Mouse (Mus musculus): Measurements from ENCODE around the gene Spsb1. TPM values are rescaled to one million over a fixed set of nuclear protein-coding genes. Genes with fewer than 3 reads are reported as not detected.

Gene Spsb1
- polyA plus RNA-seq, 1 experiment = 0.75 TPM

DNA sequence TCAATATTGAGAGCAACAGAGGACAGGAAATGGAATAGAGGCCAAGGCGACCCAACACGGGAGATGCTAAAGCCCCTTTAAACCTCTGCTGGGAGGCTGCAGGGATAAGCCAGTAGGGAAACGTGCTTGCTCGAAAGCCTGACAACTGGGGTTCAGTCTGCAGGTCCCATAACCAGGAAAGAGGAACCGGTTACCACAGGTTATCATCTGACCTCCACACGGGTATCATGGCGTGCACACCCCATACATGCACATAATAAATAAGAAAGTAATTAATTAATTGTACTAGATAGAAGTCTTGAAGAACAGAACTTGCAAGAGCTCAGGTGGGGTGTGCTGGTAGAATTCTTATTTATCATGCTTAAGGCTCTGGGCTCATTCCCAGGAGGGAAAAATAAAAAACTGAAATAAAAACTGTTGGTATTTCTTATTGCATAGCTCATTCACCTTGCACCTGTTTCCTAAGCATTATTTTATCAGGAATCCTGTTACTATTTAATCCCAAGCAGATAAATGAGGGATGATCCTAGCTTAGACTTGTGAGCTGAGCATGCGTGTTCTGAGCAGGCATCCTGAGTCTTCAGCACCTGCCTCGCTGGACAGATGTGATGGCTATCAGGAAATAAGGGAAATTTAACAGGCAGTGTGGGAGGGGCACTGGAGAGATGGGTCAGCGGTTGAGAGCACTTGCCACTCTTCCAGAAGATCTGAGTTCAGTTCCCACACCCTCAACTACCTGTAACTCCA lies 32.0 kb upstream of the Spsb1 start:
- TF ChIP-seq FLI1 (IDR thresholded peaks at IDR 0.05; ENCODE audit: low read length) (no peak), GATA1 (IDR thresholded peaks at IDR 0.05; ENCODE audit: borderline replicate concordance, low read length) (no peak)
- Histone ChIP-seq H3K36me3 (replicated peaks; ENCODE audit: low read length) (peaks cover 64% of the 10 kb centered on the region), H3K4me1 (peaks cover 40% of the 10 kb centered on the region), H3K27me3 (replicated peaks) (no peaks in the 10 kb centered on the region), H3K9me3 (no peaks in the 10 kb centered on the region), H3K4me3 (replicated peaks) (no peak overlapping the region)

DNA sequence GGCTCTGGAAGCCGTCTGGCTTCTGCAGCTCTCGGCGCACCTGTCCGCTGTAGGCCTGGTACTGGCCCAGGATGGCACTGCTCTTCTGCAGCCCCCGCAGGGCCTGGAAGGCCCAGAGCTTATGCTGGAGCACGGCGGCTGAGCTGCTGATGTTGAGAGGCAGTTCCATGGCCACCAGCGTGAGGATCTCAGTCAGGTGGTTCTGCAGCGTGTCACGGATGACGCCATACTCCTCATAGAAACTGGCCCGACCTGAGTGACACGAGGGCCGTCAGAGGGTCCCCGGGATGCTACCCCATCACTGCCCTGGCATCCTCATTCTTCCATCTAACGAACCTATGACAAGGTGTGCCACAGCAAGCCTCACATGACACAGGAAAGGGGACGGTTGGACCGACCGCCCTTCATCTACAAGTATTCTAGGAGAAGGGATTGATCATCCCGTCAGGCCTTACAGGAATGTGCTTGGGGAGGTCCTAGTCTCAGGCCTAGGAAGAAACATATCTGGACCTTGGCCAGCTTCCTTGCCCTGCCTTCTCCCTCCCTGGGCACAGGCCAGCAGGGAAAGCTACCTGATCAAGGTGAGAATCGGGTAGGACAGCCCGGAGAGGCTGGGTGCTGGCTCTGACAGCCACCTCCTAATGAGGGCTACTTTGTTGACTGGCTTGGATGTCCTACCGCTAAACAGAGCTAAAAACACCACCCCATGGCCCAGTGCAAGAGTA lies 29.2 kb upstream of the Spsb1 start:
- no peaks in the 10 kb centered on the region for H3K27me3 ChIP-seq (replicated peaks)
- H3K9me3 ChIP-seq = no peaks in the 10 kb centered on the region
- peaks cover 63% of the 10 kb centered on the region for H3K36me3 ChIP-seq (replicated peaks; ENCODE audit: low read length)
- H3K4me1 ChIP-seq = peaks cover 33% of the 10 kb centered on the region
- no peak for TF ChIP-seq GATA1 (IDR thresholded peaks at IDR 0.05; ENCODE audit: borderline replicate concordance, low read length)
- no peak for TF ChIP-seq FLI1 (IDR thresholded peaks at IDR 0.05; ENCODE audit: low read length)
- no peak overlapping the region for H3K4me3 ChIP-seq (replicated peaks)

DNA sequence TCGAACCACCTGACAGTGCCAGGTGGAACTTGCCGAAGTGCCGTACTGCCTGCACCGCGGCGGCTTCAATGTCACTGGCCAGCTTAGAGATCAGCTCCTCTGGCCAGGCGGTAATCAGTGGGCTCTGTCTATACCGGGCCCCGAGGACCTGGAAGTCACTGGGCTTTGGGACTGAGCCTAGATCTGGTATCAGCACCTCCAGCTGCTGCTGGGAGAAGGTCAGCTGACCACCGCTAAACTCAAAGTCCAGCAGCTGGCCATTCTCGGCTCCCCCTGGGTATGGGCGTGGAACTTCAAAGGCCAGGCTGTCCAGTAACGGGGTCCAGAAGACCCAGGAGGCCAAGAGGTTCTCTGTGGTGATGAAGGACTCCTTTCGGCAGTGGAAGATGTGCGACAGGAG lies 27.3 kb upstream of the Spsb1 start:
- Histone ChIP-seq H3K4me3 (replicated peaks) (no peak overlapping the region), H3K9me3 (no peaks in the 10 kb centered on the region), H3K27me3 (replicated peaks) (peaks cover 8% of the 10 kb centered on the region), H3K4me1 (peaks cover 24% of the 10 kb centered on the region), H3K36me3 (replicated peaks; ENCODE audit: low read length) (peaks cover 58% of the 10 kb centered on the region)
- TF ChIP-seq GATA1 (IDR thresholded peaks at IDR 0.05; ENCODE audit: borderline replicate concordance, low read length) = no peak
- no peak for TF ChIP-seq FLI1 (IDR thresholded peaks at IDR 0.05; ENCODE audit: low read length)

DNA sequence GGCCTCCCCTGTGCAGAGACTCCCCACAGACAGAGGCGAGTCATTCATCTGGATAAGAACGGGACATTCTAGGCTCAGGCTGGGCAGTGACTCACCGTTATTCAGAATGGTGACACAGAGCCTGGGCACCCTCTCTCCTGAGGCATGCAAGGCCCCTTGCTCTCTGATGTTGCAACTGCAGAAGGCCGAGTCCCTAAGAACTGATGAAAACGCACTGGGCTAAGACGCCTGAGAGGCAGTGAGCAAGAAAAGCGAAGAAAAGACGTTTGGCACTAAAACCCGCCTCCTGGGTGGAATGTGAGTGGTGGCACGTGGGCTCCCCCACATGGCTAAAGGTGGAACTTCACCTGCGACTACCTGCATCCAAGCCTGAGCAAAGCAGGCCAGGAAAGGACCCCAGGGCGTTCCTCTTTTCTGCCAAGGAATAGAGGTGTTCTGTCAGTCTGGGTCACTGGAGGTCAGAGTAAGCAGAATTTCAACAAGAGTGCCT lies 25.0 kb upstream of the Spsb1 start:
- no peaks in the 10 kb centered on the region for H3K9me3 ChIP-seq
- peaks cover 46% of the 10 kb centered on the region for H3K36me3 ChIP-seq (replicated peaks; ENCODE audit: low read length)
- peaks cover 10% of the 10 kb centered on the region for H3K27me3 ChIP-seq (replicated peaks)
- peaks cover 31% of the 10 kb centered on the region for H3K4me1 ChIP-seq
- H3K4me3 ChIP-seq (replicated peaks) = peak overlapping the region; percentile 88
- no peak for TF ChIP-seq GATA1 (IDR thresholded peaks at IDR 0.05; ENCODE audit: borderline replicate concordance, low read length)
- no peak for TF ChIP-seq FLI1 (IDR thresholded peaks at IDR 0.05; ENCODE audit: low read length)

DNA sequence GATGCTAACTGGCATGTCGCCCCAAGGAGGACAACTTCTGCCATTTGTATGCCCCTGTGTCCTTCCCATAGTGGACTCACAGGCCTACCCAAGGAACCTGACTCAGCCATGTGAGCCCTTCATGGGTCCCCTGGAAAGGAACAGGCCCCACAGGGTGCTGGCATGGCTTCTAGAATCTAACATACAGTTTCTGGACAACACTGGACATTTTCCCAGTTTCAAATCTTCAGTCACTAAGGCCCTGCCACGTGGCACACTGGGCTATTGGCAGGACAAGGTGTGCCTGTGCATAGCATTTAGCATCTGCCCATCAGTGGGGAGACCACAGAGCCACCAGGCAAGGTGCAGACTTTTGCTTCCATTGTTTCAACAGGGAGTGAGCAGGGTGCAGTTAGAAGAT lies 24.0 kb upstream of the Spsb1 start:
- H3K4me1 ChIP-seq = peaks cover 31% of the 10 kb centered on the region
- H3K27me3 ChIP-seq (replicated peaks) = peaks cover 10% of the 10 kb centered on the region
- H3K36me3 ChIP-seq (replicated peaks; ENCODE audit: low read length) = peaks cover 36% of the 10 kb centered on the region
- H3K9me3 ChIP-seq = no peaks in the 10 kb centered on the region
- H3K4me3 ChIP-seq (replicated peaks) = no peak overlapping the region
- no peak for TF ChIP-seq GATA1 (IDR thresholded peaks at IDR 0.05; ENCODE audit: borderline replicate concordance, low read length)

DNA sequence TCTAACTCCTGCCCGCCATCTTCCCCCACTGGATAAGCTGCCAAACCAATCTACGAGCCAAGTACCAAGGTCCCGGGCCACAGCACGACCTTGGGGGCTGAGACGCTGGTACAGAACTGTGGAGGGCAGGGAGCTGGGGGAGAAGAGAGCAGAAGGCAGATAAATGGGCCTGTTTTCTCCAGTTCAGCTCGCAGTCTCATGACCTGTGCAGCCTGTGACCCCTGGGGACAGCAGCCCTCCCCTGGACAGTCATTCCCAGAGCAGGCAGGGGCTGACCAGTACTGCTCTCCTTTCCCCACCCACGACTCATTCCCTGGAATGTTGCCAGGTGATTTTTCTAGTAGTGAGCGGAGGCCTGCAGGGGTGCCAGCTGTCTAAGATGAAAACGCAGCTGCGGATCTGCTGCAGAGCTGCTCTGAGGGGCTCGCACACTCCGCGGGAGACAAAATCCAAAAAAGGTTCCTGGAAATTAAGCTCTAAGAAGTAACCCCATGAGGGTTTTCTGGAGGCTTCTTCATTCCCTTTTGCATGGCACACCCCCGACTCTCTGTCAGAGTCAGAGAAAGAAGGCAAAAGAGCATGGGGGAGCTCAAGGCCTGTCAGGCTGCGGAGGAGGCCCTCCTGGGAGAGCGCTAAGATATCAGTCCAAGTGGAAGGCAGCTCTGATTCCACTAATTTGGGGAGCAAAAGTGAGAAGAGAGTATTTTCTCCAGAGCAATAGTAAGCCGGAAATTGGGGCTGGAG lies 23.1 kb upstream of the Spsb1 start:
- H3K9me3 ChIP-seq = no peaks in the 10 kb centered on the region
- peaks cover 31% of the 10 kb centered on the region for H3K4me1 ChIP-seq
- peaks cover 27% of the 10 kb centered on the region for H3K36me3 ChIP-seq (replicated peaks; ENCODE audit: low read length)
- H3K27me3 ChIP-seq (replicated peaks) = peaks cover 13% of the 10 kb centered on the region
- no peak overlapping the region for H3K4me3 ChIP-seq (replicated peaks)
- TF ChIP-seq FLI1 (IDR thresholded peaks at IDR 0.05; ENCODE audit: low read length) (no peak), GATA1 (IDR thresholded peaks at IDR 0.05; ENCODE audit: borderline replicate concordance, low read length) (no peak)

DNA sequence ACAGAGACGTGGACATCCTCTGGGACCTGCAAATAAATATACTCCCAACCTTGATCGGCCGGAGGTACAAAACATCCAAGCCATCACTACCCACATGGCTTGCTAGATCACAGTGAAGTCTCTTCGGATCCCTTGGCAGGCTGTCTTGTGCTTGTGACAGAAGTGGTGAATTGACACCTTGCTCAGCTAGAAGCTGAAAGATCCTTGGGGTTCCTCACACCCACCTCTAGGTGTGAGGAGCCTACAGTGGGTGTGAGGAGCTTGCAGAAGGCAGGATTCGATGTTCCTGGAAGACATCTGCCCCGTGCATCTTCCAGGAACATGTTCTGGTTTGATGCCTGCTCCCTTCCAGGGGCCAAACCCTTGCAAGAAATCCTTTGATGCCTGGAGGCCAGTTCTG lies 22.3 kb upstream of the Spsb1 start:
- no peak overlapping the region for H3K4me3 ChIP-seq (replicated peaks)
- H3K9me3 ChIP-seq = no peaks in the 10 kb centered on the region
- no peak for TF ChIP-seq GATA1 (IDR thresholded peaks at IDR 0.05; ENCODE audit: borderline replicate concordance, low read length)
- TF ChIP-seq FLI1 (IDR thresholded peaks at IDR 0.05; ENCODE audit: low read length) = no peak
- H3K4me1 ChIP-seq = peaks cover 31% of the 10 kb centered on the region
- H3K27me3 ChIP-seq (replicated peaks) = peaks cover 14% of the 10 kb centered on the region
- H3K36me3 ChIP-seq (replicated peaks; ENCODE audit: low read length) = peaks cover 19% of the 10 kb centered on the region

DNA sequence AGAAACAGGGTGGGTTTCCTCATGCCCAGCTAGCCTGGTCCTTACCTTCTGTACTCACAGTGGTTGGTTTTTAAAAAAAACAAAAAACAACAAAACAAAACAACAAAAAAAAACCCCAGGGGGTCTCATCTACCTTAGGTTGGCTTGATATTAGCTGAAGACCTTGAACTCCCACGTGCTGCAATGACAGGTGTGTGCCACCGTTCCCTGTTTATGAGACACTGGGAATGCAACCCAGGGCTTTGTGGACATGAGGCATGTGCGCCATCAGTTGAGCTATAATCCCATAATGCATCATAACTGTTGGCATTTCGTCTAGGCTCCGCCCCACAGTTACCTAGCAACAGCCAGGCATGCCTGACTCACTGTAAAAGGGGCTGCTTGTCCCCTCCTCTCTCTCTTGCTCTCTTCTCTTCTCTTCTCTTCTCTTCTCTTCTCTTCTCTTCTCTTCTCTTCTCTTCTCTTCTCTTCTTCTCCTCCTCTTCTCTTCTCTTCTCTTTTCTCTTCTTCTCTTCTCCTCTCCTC lies 20.9 kb upstream of the Spsb1 start:
- Histone ChIP-seq H3K4me3 (replicated peaks) (no peak overlapping the region), H3K36me3 (replicated peaks; ENCODE audit: low read length) (peaks cover 5% of the 10 kb centered on the region), H3K4me1 (peaks cover 29% of the 10 kb centered on the region), H3K27me3 (replicated peaks) (peaks cover 14% of the 10 kb centered on the region), H3K9me3 (no peaks in the 10 kb centered on the region)
- no peak for TF ChIP-seq FLI1 (IDR thresholded peaks at IDR 0.05; ENCODE audit: low read length)
- TF ChIP-seq GATA1 (IDR thresholded peaks at IDR 0.05; ENCODE audit: borderline replicate concordance, low read length) = no peak

DNA sequence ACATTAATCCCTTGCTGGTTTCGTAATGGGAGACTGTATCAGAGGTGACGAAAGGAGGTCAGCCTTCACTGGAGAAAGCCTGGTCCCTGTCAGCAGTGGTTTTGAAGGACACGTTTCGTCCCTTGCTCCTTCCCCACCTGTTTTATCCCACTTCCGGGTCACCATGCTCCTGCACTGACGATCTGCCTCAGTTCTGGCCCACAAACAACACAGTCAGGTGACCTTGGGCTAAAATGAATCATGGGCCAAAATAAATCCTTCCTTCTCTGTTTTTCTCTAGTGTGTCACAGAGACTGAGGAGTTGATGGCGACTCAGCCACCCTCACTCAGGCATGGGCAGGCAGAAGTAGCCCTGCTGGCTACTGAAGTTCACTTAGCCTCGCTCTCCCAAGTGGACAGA lies 20.4 kb upstream of the Spsb1 start:
- H3K27me3 ChIP-seq (replicated peaks) = peaks cover 18% of the 10 kb centered on the region
- H3K4me3 ChIP-seq (replicated peaks) = no peak overlapping the region
- TF ChIP-seq FLI1 (IDR thresholded peaks at IDR 0.05; ENCODE audit: low read length) = no peak
- TF ChIP-seq GATA1 (IDR thresholded peaks at IDR 0.05; ENCODE audit: borderline replicate concordance, low read length) = no peak
- H3K36me3 ChIP-seq (replicated peaks; ENCODE audit: low read length) = peaks cover under 1% of the 10 kb centered on the region
- H3K9me3 ChIP-seq = no peaks in the 10 kb centered on the region
- H3K4me1 ChIP-seq = peaks cover 24% of the 10 kb centered on the region
